Mouse (Mus musculus): ENCODE data around the gene Gm35549.
"Not testable (repeated sequence)": the region's sequence is repeated elsewhere in the genome, so short reads cannot be mapped to it uniquely, and the experiment has no call there.

Gene Gm35549

DNA sequence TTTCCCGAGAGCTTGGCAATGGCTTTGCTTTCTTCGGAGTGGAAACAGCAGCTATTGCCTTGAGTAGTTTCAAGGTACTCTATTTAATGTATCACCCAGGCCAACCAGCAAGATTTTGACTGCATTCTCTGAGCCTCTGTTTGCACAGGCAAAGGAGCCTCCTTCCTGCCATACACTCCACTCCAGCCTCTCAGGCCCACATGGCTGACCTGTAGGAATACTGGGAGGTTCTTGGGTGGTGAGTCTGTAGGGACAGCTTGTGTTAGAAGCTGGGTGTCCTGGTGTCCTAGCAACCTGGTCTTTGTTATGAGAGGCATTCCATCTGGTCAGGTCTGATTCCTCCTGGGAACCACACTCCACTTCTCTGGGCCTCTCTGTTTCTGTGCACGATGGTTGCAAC is at the start of gene Gm35549:
Gene Gm35549 (minus strand): TSS at position 276 of the 400 bp plus-strand sequence.
- no peak for DNase-seq (ENCODE audit: low spot score in 2 of 2)

DNA sequence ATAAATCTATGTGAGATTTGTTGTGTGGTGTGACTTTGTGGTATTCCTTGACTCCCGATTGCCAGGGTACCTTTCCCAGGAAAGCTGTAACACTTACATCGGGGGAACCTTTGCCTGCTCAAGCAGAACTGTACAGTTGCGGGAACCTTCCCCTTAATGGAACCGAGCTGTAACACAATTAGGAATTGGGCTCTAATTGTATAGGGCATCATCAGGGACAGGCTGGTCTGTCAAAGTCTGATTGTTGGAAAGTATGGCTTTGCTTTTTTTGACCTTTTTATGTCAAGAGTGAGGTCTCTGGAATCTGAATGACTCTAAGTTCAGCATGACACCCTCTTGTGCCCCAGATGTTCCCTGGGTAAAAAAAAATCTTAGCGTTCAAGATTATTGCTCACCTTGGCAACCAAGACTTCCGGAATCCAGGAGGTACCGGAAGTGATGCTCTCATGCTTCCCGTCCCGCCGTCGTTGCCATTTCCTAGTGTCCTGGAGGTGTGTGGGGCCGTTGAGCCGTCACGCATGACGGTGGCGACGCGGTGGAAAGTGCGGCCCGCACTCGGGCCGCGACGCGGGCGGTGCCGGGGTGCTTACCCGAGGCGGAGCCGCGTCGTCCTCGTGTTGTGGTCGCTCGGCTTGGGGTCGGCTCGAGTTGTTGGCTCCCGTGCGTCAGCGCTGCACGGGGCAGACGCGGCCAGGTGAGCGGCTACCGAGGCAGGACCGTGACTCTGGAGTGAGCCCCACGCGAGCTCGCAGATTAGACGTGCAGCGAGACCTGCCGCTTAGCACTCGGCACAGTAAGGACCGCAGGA is 42.7 kb upstream of the Gm35549 start:
- peak; percentile 50 to 59 for DNase-seq (ENCODE audit: low spot score in 2 of 2)

DNA sequence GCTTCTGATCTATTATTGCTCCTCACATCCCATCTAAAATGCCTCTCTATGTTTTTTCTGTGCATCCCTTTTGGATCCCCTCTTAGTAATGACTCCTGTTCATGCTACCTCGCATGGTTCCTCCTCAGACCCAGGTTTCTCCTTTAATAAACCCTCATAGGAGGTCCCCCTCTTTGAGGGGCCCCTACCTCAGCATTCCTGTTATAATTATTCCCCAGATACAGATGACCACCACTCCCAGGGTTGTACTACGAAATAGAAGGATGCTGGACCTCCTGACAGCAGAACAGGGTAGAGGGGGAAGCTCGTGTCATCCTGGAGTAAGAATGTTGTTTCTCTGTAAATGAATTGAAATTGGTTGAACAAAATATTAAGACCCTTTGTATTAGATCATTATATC is 41.5 kb upstream of the Gm35549 start, which contains the start of gene Zkscan7:
Gene Zkscan7 (plus strand): TSS at position 301 of the 400 bp plus-strand sequence.
- no peak for DNase-seq (ENCODE audit: low spot score in 2 of 2)

DNA sequence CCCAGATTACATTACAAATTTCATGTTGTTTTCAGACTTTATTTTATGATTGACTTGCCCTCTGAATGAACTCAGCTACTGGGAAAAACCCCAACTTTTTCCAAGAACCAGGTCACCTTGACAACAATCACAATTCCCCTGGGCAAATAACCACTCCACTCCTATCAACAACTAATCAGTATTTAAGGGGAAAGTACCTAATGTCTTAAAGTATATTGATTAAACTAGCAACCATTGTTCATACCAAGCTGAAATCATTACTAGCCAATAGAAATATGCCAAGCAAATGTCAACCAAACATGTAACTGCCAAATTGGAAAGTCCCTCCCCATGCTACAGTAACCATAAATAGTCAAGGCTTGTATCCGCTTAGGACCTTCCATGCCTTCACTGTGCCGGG is 31.3 kb upstream of the Gm35549 start:
- DNase-seq (ENCODE audit: low spot score in 2 of 2), result no peak

DNA sequence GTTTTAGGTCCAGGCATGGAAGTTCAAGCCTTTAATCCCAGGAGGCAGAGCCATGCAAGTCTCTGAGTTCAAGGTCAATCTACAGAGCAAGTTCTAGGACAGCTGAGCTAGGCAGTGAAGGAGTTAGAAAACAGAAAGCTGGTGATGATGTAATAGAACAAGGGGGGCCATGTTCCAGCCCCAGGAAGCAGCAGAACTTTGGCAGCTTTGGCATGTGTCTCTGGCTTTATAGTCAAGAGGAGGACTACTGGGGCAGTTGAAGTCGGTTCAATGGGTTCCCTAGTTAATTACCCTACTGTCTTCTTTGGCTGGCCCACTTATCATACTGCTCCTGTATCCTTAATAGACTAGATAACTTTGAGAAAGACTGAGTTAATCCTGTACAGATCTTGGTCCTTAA is 30.8 kb upstream of the Gm35549 start:
- no peak for DNase-seq (ENCODE audit: low spot score in 2 of 2)

DNA sequence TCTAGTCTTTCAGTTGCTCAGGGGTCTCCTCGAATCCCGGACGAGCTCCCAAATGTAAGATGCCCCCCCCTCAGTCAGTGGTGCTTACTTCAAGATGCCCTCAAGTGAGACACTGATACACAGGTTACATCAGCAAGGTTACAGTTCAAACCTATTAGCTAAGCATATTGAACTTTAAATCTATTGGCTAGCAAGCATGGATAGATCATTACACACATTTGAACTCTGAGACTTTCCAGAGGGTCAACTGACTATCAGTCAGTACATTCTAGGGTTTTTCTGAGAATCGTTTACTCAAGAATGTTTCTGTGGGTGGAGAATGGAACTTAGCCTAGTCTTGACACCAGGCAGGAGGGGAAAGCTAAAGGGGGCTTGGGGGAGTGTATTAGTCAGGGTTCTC is 28.8 kb upstream of the Gm35549 start:
- no peak for DNase-seq (ENCODE audit: low spot score in 2 of 2)

DNA sequence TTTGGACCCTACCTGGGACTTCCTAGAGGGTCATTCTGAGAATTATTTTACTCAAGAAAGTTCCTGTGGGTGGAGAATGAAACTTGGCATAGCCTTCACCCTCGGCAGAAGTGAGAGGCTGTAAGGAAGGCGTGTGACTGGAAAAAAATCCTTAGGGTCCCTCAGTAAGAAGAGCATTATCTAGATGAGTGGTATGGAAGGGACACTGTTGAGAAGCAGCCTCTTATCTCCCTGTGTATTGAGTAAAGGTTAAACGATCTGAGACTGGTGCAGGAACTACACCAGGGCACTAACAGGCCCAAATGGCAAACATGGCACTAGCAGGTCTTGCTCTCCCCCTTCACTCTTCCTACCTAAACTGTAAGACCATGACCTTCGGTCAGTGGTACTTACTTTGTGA is 22.4 kb upstream of the Gm35549 start:
- DNase-seq (ENCODE audit: low spot score in 2 of 2), result no peak

DNA sequence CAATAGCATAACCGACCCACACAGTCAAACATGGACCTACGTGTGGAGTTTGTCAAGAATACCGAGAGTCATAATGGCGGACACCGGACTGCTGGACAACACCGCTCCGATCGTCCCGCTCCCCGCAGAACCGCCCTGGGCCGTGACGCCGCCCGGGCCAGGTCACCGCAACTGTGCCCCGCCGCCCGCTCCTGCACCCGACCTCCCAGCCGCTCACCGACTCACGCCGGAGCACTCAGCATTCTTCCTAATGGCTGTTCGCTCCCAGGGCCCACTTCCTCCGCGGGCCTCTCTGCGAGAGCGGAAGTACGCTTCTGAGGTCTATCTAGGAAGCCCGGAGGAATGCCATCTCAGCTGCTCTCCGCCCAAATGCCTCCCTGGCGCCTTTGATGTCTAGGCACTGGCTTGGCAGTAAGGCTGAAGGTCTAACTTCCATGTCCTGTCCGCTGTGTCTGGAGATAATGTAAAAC is 21.9 kb upstream of the Gm35549 start, which contains the start of gene Zfp445:
Gene Zfp445 (minus strand): TSS at position 310 of the 470 bp plus-strand sequence.
- DNase-seq (ENCODE audit: low spot score in 2 of 2), result peak; percentile 55 to 68

DNA sequence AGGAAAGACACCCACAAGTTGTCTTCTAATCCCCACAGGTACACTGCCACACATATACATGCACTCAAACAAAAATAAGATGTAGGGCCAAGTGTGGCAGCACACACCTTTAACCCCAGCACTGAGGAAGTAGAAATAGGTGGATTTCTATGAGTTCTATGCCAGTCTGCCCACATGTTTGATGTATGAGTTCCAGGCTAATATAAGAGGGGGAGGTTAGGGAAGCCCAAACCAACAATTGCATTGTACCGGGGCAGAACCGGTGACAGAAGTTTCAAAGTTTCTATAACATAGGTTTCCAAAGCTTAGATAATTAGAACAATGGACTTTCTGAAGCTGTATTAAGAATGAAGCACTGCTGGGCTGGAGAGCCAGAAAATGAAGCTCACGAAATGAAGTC is 21.0 kb upstream of the Gm35549 start:
- DNase-seq (ENCODE audit: low spot score in 2 of 2), result no peak

DNA sequence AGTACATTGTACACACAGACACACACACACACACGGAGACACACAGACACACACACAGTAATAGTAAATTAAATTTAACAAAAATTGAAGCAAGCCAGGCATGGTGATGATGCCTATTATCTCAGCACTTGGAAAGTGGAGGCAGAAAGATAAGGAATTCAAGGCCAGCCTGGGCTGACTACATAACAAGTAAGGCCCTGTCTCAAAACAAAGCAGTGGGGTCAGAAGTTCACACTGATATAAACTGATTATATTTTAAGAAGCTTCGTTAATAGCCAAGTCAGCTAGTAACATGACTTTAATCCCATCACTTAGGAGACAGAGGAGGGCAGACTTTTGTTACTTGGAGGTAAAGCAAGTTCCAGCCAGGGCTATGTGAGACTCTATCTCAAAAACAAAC is 19.9 kb upstream of the Gm35549 start:
- no peak for DNase-seq (ENCODE audit: low spot score in 2 of 2)

DNA sequence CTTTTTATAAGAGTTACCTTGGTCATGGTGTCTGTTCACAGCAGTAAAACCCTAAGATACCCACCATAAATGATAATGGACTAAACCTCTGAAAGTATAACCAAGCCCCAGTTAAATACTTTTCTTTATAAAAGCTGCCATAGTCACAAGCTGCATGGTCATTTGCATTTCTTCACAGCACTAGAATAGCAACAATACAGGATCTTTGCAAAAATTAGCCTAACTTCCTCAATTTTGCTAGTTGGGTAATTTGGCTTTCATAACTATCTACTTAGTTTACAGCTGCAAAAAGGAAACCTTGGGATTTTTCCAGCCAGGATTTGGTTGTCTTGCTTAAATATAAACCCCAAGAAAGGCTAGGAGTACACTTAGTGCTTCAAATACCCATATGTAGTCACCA is 16.9 kb upstream of the Gm35549 start:
- DNase-seq (ENCODE audit: low spot score in 2 of 2), result no peak

DNA sequence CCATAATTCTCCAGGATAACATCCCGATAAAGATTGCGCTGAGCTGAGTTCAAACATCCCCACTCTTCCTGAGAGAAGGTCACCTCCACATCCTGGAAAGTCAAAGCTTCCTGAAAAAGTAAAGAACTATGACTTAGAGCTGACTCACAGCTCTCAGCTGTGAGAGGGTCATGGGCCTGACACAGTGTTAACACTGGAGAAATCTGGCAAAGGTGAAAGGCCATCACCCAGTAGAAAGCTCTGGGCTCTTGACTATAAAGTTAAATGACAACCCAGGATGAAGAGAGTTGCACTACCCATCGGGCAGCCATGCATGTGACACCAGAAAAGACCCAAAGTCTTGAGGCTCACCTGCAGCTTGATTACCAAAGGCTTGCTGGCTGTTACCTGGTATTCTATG is 12.9 kb upstream of the Gm35549 start:
- DNase-seq (ENCODE audit: low spot score in 2 of 2), result no peak

DNA sequence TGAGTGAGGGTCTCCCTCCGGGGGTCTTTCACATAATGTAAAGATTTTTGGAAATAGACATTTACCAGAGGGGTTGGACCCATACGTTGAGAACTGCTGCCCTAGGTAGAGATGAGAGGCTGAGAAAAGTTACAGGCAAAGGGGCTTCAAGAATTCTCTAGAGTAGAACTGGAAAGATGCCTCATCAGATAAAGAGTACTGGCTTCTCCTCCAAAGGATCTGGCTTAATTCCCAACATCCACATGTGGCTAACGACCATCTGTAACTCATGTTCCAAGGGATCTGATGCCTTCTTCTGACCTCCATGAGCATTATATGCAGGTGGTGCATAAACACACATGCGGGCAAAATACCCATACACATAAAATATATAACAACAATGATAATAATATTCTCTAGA is 11.8 kb upstream of the Gm35549 start:
- DNase-seq (ENCODE audit: low spot score in 2 of 2), result no peak

DNA sequence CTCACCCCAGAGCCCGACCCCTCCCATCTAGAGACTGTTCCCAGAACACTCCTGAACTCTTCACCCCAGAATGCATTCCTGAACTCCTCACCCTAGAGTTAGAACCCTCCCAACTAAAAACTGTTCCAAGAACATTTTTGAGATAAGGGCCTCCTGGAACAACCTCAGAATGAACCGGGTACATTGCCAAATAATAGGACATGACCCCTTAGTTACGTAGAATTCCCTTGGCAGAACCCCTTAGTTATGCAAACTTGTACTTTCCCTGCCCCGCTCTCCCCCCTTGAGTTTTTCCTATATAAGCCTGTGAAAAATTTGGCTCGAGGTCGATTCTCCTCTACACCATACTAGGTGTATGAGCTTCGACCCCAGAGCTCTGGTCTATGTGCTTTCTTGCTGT is 11.3 kb upstream of the Gm35549 start:
- not testable (repeated sequence) for DNase-seq (ENCODE audit: low spot score in 2 of 2)

DNA sequence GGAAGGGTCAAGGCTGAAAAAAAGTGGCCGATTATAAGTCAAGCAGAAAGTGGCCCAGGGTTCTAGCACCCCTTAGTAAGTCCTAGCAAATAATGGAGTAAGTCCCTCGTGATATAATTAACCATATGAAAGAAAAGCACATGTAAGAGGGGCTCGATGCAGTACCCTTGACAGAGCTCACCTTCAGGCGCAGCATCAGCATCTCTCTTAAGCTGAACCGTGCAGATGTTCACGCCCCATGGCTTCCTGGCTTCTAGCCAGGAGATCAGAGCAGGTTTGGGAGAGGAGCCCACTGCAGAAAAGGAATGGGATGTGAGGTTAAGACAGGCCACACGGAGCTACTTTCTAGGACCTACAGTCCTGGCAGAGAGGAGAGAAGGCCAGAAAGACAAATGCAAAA is 10.7 kb upstream of the Gm35549 start:
- DNase-seq (ENCODE audit: low spot score in 2 of 2), result no peak

DNA sequence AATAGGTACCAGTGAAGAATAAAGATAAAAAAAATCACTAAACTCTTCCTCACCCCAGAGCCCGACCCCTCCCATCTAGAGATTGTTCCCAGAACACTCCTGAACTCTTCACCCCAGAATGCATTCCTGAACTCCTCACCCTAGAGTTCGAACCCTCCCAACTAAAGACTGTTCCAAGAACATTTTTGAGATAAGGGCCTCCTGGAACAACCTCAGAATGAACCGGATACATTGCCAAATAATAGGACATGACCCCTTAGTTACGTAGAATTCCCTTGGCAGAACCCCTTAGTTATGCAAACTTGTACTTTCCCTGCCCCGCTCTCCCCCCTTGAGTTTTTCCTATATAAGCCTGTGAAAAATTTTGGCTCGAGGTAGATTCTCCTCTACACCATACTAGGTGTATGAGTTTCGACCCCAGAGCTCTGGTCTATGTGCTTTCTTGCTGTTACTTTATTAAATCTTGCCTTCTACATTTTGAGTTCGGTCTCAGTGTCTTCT is 4.0 kb upstream of the Gm35549 start:
- not testable (repeated sequence) for DNase-seq (ENCODE audit: low spot score in 2 of 2)

DNA sequence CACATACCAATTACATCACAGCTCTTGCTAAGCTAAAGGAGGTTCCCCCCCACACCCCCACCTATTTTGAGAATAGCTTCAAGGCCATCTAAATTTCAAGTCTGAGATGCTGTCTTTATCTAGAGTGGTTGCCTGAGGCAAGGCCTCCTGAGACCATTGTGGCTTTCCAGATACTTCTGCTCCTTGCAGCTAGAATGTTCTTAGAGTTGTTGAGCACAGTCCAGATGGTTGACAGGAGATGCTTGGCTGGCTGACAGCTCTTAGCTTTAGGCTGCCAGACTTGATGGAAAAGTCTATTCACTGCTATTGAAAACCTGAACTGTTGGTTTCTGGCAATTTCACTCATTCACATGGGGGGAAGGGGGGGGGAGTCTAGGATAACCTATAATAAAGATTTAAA is 2.3 kb upstream of the Gm35549 start:
- DNase-seq (ENCODE audit: low spot score in 2 of 2), result peak in 1 of 2 experiments; percentile 15

DNA sequence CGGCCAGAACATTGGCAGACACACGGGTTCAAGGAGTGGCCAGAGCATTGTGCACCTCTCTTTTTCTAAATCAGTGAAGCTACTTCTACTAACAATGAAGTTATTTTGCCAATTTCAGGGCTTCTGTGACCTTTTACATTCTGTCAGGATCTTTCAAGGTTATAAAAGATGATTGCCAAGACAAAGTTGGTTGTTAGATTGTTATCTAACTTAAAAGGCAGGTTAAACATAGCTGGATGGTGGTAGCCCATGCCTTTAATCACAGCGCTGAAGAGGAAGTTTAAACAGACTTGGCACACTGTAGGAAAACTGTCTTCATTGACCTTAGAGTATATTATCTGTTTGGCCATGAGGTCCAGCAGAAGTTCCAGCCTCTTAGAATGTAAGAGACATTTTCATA is 1.8 kb upstream of the Gm35549 start:
- DNase-seq (ENCODE audit: low spot score in 2 of 2), result no peak

DNA sequence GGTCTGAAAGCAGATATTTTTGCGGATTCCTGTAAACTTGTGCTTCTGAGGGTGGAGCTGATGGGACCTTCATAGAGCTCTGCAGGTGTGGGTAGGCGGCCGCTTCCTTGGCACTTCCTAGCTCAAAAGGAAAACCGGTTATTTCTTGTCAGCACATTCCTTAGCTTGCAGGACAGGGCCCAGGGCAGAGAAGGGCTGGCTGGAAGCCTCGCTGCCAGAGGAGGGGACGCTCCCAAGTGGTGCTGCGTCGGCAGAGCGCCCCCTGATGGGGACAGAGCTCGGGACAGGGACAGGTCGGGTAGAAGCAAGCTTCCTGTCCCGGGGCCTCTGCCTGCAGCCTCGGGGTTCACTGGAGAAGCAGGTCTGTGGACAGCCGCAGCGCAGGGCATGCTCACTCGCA is 6.2 kb downstream of the Gm35549 start:
- DNase-seq (ENCODE audit: low spot score in 2 of 2), result peak in 1 of 2 experiments; percentile 23

DNA sequence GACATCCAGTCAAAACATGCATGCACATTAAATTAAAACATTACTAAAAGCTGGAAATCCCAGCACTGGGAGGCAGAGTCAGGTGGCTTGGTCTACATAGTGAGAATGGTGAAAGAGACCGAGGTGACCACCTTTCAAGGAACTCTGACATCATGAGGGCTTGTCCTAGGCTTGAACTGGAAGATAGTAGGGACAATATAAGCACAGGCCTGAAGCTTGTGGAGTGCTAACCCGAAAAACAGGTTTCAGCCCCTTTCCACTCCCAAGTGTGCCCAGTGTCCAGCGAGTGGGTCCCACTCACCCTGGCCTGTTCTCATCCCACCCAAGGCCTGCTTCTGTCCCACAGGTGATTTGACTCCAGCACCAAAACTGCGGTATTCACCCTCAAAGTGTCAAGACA is 6.6 kb downstream of the Gm35549 start:
- DNase-seq (ENCODE audit: low spot score in 2 of 2), result no peak

DNA sequence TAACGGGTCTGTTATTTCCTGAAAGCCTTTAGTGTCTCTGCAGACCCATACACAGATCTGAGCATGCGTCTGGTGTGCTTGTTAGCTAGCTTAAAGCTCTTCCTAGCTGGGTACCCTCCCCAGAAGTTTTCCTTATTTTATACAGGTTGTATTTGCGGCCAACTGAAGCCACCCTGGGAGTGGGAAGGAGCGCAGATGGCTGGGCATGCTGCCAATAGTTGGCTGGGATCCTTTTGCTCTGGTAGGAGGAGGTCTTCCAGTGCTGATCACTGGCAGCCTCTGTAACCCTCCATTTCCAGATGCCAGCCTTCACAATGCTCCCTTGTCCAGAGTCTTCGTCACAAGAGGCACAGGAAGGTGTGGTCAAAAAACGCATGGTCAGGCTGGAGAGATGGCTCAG is 7.0 kb downstream of the Gm35549 start:
- DNase-seq (ENCODE audit: low spot score in 2 of 2), result peak; percentile 65 to 69

DNA sequence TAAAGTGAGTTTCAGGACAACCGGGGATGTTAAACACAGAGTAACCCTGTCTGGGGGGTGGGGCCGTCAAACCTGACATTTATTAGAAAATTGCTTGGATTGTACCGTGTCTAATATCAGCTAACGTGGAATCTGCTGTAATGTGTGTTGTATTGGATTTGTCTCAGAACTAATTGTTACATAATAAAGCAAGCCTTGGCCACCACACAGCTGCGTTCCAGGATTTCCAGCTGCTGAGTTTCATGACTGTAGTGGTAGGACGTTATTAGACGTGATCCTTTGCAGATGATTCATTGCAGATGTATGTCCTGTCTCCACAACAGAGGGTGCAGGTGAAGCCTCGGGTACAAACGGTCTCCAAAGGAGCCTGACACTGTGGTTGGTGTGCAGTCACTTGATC is 7.7 kb downstream of the Gm35549 start:
- no peak for DNase-seq (ENCODE audit: low spot score in 2 of 2)

DNA sequence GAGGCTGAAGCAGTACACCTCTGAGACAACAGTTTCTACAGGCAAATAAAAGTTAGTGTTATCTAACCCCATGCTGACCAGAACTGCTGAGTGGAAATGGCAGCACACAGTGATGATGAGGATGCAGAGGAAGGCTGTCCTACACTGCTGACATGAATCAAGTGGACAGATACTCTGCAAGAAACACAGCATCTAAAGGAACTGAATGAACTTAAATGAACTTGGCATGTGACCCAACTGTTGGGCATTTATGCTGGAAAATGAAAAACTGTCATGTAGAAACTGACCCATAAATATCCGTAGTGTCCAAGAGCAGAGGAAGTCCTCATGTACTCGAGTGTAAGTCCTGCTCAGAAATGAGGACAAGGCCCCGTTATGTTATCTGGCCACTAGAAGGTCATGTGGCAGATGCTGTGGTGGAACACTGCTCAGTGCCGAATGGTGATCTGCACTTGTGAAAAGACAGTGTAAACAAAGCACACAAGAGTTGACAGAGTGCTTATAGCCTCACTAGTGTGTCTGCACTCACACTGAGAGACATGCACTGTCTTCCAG is 13.9 kb downstream of the Gm35549 start:
- no peak for DNase-seq (ENCODE audit: low spot score in 2 of 2)
